Mouse (Mus musculus) forebrain, embryonic 13.5 days (tissue): Measurements from ENCODE around the gene Fam229a. TPM values are rescaled to one million over a fixed set of nuclear protein-coding genes. Genes with fewer than 3 reads are reported as not detected.
A peak's percentile ranks its signal among the peaks of the same experiment; 100 is the strongest.
"Not testable (repeated sequence)": the region's sequence is repeated elsewhere in the genome, so short reads cannot be mapped to it uniquely, and the experiment has no call there.

Experiments used
- ATAC-seq: fragments of 200-750 bp; cut with Nextera tagmentation; 2 replicates; pipeline ENCODE4 v1.8.0; 2017
- H3K27ac ChIP-seq: fragments of 300-500 bp; sonication (generic); 2 replicates; pipeline ENCODE4 v1.5.1; 2015; ENCODE audit warnings: inconsistent platforms, mild to moderate bottlenecking, moderate library complexity
- H3K27me3 ChIP-seq: fragments of 300-500 bp; sonication (generic); 2 replicates; pipeline ENCODE4 v1.6.1; 2015; ENCODE audit warnings: mild to moderate bottlenecking, inconsistent platforms
- H3K36me3 ChIP-seq: fragments of 300-500 bp; sonication (generic); 2 replicates; pipeline ENCODE4 v1.6.1; 2015; ENCODE audit warnings: mild to moderate bottlenecking, inconsistent platforms; ENCODE audit not compliant: poor library complexity, severe bottlenecking
- H3K4me1 ChIP-seq: fragments of 300-500 bp; sonication (generic); 2 replicates; pipeline ENCODE4 v1.6.1; 2015; ENCODE audit warnings: inconsistent platforms
- H3K4me2 ChIP-seq: fragments of 300-500 bp; sonication (generic); 2 replicates; pipeline ENCODE4 v1.6.1; 2015; ENCODE audit warnings: inconsistent platforms, mild to moderate bottlenecking, moderate library complexity
- H3K4me3 ChIP-seq: fragments of 300-500 bp; sonication (generic); 2 replicates; pipeline ENCODE4 v1.5.1; 2015; ENCODE audit warnings: mild to moderate bottlenecking, inconsistent platforms
- H3K9ac ChIP-seq: fragments of 300-500 bp; sonication (generic); 2 replicates; pipeline ENCODE4 v1.6.1; 2015; ENCODE audit warnings: mild to moderate bottlenecking, inconsistent platforms
- H3K9me3 ChIP-seq: fragments of 300-500 bp; sonication (generic); replicated peaks from 2 replicates; pipeline ENCODE4 v1.6.1; 2016; ENCODE audit warnings: inconsistent platforms
- WGBS: fragments of 180-500 bp; shearing (Covaris S2); methylation state at CpG from one replicate; pipeline ENCODE4 v1.1.7; 2015; 5-methylcytosine and 5-hydroxymethylcytosine counted together
- polyA plus RNA-seq: library from polyadenylated mRNA; unstranded; fragments of >200 nt; fragmentation: Nextera tagmentation; extraction: Ambion mirVana; gene quantifications from 2 replicates; pipeline ENCODE4 v1.2.1, GENCODE M21; 2015

The Fam229a gene
- polyA plus RNA-seq, result not detected in 2 replicates

- H3K27me3 ChIP-seq, result peaks cover 28% of the 10 kb centered on the region
- H3K4me2 ChIP-seq, result peak within 1 kb of the TSS; percentile 63
- WGBS, result 4% methylated on average over 69 of the region's 70 CpGs
- H3K4me3 ChIP-seq, result peak within 1 kb of the TSS; percentile 37
- H3K9me3 ChIP-seq, result no peaks in the 10 kb centered on the region
- no peak; the same call in 1 of the 2 replicates for ATAC-seq
- H3K4me1 ChIP-seq, result peaks cover 23% of the 10 kb centered on the region
- H3K9ac ChIP-seq, result peak within 1 kb of the TSS; percentile 55
- H3K27ac ChIP-seq, result no peak within 1 kb of the TSS
- peaks cover 31% of the 10 kb centered on the region for H3K36me3 ChIP-seq
Measured at GRCm38 (mm10) chr4:129490972-129491880, at the start of gene Fam229a, which contains the start of gene Tssk3. Gene Fam229a (plus strand): TSS chr4:129491190. Gene Tssk3 (minus strand): TSS chr4:129491022.

DNA sequence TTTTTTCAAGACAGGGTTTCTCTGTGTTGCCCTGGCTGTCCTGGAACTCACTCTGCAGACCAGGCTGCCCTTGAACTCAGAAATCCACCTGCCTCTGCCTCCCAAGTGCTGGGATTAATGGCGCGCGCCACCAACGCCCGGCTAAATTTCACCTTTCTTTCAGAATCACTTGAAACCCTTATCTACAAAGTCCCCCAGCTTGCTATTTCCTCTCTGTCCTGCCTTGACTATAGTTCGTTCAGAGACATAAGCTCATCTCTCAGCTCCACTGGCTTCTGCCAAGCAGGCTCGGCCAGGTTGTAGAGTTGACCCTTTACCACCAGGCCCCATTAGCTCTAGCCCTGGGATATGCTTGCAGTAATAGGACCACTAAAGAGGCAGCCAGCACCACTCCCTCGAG, 43.6 kb upstream of the Fam229a start:
- Histone ChIP-seq H3K27me3 (peaks cover 10% of the 10 kb centered on the region), H3K4me3 (no peak overlapping the region), H3K36me3 (no peaks in the 10 kb centered on the region), H3K27ac (no peak overlapping the region), H3K9ac (no peak overlapping the region), H3K9me3 (no peaks in the 10 kb centered on the region), H3K4me1 (no peaks in the 10 kb centered on the region), H3K4me2 (no peak overlapping the region)
- WGBS, result 85% methylated on average over 8 of the region's 8 CpGs
- no peak for ATAC-seq

DNA sequence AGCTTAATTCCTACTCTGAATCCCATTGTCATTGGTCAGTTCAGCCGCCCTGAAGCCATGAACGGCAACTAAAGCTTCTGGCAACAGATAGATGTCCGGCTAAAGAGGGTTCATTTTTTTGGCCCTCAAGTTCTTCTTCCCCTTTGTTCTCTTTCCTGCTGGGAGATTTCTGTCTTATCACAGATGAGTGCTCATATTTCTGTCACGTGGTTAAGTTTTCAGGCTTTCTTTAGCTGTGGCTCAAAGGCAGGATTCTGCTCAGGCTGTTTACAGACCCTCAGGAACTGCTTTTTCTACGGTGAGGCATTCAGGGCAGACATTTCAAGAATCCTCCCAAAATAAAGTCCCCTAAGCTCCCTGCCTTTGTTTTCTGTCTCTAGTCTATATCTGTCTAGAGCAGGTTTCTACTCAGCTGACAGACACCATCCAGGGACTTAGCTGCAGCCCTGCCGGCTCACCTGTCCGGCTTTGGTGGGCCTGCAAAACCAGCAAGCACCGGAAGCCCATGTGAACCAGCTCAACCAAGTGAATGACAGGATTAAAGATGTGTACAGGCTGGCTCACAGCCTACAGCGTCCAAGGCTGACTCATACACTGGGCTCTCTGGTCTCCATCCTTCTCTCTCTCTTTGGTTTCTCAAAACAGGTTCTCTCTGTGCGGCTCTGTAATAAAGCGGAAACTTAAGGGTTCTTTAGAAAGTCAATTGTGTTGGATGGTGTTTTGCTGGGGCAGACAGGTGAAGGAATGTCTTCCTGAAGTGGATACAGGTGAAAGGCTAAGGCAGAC, 43.0 kb upstream of the Fam229a start:
- ATAC-seq, result no peak
- no peaks in the 10 kb centered on the region for H3K4me1 ChIP-seq
- no peak overlapping the region for H3K27ac ChIP-seq
- H3K9me3 ChIP-seq, result no peaks in the 10 kb centered on the region
- H3K4me3 ChIP-seq, result no peak overlapping the region
- peaks cover 4% of the 10 kb centered on the region; the same call in 1 of the 2 replicates for H3K27me3 ChIP-seq
- no peak overlapping the region for H3K4me2 ChIP-seq
- H3K9ac ChIP-seq, result no peak overlapping the region
- no peaks in the 10 kb centered on the region for H3K36me3 ChIP-seq
- 82% methylated on average over 11 of the region's 11 CpGs for WGBS

GRCm38 (mm10) chr4:129448713-129449112, 42.3 kb upstream of the Fam229a start:
- Histone ChIP-seq H3K9me3 (no peaks in the 10 kb centered on the region), H3K27me3 (no peaks in the 10 kb centered on the region), H3K36me3 (no peaks in the 10 kb centered on the region), H3K9ac (no peak overlapping the region), H3K4me1 (no peaks in the 10 kb centered on the region), H3K4me3 (no peak overlapping the region), H3K4me2 (no peak overlapping the region), H3K27ac (no peak overlapping the region)
- 92% methylated on average over 6 of the region's 6 CpGs for WGBS
- ATAC-seq, result no peak

GRCm38 (mm10) chr4:129450851-129451250, 40.1 kb upstream of the Fam229a start:
- WGBS, result 93% methylated on average over 2 of the region's 2 CpGs
- H3K4me3 ChIP-seq, result no peak overlapping the region
- no peaks in the 10 kb centered on the region for H3K9me3 ChIP-seq

DNA sequence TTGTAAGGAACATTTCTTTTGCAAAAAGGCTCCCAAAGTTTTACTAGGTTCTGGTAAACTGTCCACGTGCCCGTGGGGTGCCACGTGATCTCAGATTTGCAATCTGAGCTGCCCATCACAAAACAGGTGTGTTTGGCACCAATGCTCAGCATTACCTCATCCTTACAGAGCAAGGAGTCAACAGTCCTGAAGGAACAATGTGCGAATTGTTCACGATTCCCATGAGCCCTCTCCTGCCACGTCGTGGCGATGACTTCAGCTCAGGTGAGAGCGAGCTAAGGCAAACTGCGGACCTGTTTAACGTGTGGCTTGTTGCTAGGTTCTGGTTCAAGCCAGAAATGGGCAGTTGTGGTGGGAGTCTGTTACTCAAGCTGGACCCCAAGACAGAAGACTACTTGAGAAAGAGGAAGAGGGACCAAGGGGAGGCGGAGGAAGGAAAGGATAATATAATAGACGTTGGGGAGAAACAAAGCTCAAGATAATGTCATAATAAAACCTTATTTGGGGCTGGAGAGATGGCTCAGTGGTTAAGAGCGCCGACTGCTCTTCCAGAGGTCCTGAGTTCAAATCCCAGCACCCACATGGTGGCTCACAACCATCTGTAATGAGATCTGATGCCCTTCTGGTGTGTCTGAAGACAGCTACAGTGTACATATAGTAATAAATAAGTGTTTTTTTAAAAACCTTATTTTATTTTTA, 39.4 kb upstream of the Fam229a start:
- no peaks in the 10 kb centered on the region for H3K4me1 ChIP-seq
- no peak overlapping the region for H3K27ac ChIP-seq
- no peak overlapping the region for H3K4me2 ChIP-seq
- 85% methylated on average over 15 of the region's 15 CpGs for WGBS
- H3K36me3 ChIP-seq, result no peaks in the 10 kb centered on the region
- H3K4me3 ChIP-seq, result no peak overlapping the region
- no peaks in the 10 kb centered on the region for H3K9me3 ChIP-seq
- H3K9ac ChIP-seq, result no peak overlapping the region
- H3K27me3 ChIP-seq, result no peaks in the 10 kb centered on the region
- no peak for ATAC-seq

More at GRCm38 (mm10) chr4:129450851-129451250, 40.1 kb upstream of the Fam229a start:
- H3K4me2 ChIP-seq, result no peak overlapping the region
- no peaks in the 10 kb centered on the region for H3K36me3 ChIP-seq
- no peaks in the 10 kb centered on the region for H3K4me1 ChIP-seq
- H3K9ac ChIP-seq, result no peak overlapping the region
- no peak for ATAC-seq
- no peaks in the 10 kb centered on the region for H3K27me3 ChIP-seq
- no peak overlapping the region for H3K27ac ChIP-seq

- H3K27me3 ChIP-seq, result no peaks in the 10 kb centered on the region
- H3K4me1 ChIP-seq, result no peaks in the 10 kb centered on the region
- no peak overlapping the region for H3K4me3 ChIP-seq
- WGBS, result 3% methylated on average over 5 of the region's 5 CpGs
- no peaks in the 10 kb centered on the region for H3K36me3 ChIP-seq
- no peak overlapping the region for H3K27ac ChIP-seq
- ATAC-seq, result peak; percentile 74
- no peaks in the 10 kb centered on the region for H3K9me3 ChIP-seq
- H3K9ac ChIP-seq, result no peak overlapping the region
- no peak overlapping the region for H3K4me2 ChIP-seq
Measured at GRCm38 (mm10) chr4:129455265-129455664, 35.7 kb upstream of the Fam229a start.

GRCm38 (mm10) chr4:129456126-129456525, 34.9 kb upstream of the Fam229a start:
- Histone ChIP-seq H3K4me1 (no peaks in the 10 kb centered on the region), H3K9me3 (no peaks in the 10 kb centered on the region), H3K4me2 (no peak overlapping the region), H3K36me3 (no peaks in the 10 kb centered on the region), H3K9ac (no peak overlapping the region), H3K27me3 (no peaks in the 10 kb centered on the region), H3K4me3 (no peak overlapping the region), H3K27ac (no peak overlapping the region)
- no peak for ATAC-seq
- WGBS, result 56% methylated on average over 5 of the region's 5 CpGs

DNA sequence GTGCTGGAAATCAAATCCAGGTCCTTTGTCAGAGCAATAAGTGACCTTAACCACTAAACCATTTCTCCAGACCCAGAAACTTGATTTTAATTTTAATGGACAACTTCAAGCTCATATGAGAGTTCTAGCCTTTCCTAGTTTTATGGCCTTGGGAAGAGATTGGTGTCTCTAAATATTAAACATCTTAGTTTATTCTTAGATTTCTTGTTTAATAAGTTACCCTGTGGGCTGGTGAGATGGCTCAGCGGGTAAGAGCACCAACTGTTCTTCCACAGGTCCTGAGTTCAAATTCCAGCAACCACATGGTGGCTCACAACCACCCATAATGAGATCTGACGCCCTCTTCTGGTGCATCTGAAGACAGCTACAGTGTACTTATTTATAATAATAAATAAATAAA, 33.7 kb upstream of the Fam229a start:
- not testable (repeated sequence) for H3K4me3 ChIP-seq, H3K27me3 ChIP-seq, H3K36me3 ChIP-seq, H3K4me2 ChIP-seq, ATAC-seq, H3K27ac ChIP-seq, H3K4me1 ChIP-seq, H3K9ac ChIP-seq, H3K9me3 ChIP-seq
- 70% methylated on average over 2 of the region's 2 CpGs for WGBS

- Histone ChIP-seq H3K4me3 (no peak overlapping the region), H3K27ac (no peak overlapping the region), H3K27me3 (no peaks in the 10 kb centered on the region), H3K9me3 (no peaks in the 10 kb centered on the region), H3K36me3 (peaks cover 13% of the 10 kb centered on the region), H3K9ac (no peak overlapping the region), H3K4me1 (peaks cover 12% of the 10 kb centered on the region), H3K4me2 (no peak overlapping the region)
- no peak for ATAC-seq
- WGBS, result 87% methylated on average over 3 of the region's 3 CpGs
Measured at GRCm38 (mm10) chr4:129459726-129460125, 31.3 kb upstream of the Fam229a start.

GRCm38 (mm10) chr4:129460827-129461182, 30.2 kb upstream of the Fam229a start:
- Histone ChIP-seq H3K27ac (peak overlapping the region; percentile 92), H3K4me1 (peaks cover 12% of the 10 kb centered on the region), H3K36me3 (peaks cover 24% of the 10 kb centered on the region), H3K4me2 (peak overlapping the region; percentile 63), H3K9me3 (no peaks in the 10 kb centered on the region), H3K27me3 (no peaks in the 10 kb centered on the region), H3K4me3 (peak overlapping the region; percentile 86), H3K9ac (peak overlapping the region; percentile 71)
- WGBS, result 1% methylated on average over 4 of the region's 4 CpGs
- peak; percentile 22 for ATAC-seq
